Mouse (Mus musculus): ENCODE results near the gene Arhgap27. TPM values are rescaled to one million over a fixed set of nuclear protein-coding genes. Genes with fewer than 3 reads are reported as not detected.
"Not testable (repeated sequence)": the region's sequence is repeated elsewhere in the genome, so short reads cannot be mapped to it uniquely, and the experiment has no call there.

Arhgap27 gene
- total RNA-seq, 2 experiments from 2014 or later = 20.1 to 21.9 TPM

DNA sequence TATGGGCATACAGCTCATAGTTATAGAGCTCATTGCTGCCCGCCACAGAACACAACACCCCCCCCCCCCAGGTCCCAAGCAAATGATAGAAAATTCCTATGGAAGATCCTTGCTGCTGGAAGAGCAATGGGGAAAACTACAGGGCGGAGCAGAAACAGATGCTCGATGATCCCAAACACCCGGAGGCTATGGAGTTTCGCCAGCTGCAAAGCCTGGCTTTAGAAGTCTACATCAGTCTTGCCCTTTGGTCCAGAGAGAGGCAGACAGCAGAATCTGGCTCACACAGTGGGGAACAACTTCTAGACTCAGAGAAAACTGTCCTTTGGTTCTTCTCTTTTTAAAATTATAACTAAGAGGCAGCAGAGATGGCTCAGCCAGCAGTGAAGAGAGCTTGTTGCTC, 27.9 kb downstream of the Arhgap27 start:
- no peak for ATAC-seq (ENCODE audit: poor library complexity, severe bottlenecking)

DNA sequence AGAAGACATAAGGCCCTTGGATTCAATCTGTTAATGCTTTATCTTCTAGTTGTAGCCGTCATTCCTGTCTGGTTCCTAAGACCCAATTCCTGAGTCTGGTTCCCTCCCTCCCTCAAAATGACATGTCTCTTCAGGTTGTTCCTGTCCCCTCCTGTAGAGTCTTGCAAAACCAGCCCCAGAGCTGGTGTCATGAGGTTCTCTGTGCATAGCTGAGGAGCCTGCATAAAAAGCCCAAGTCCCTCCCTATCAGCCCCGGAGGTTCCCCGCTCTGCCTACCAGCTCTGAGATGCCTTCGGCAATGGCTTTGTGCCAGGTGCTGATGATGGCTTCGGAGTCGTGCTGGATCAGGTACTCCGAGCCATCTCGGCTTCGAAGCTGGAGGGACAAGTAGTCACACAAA, 28.6 kb downstream of the Arhgap27 start:
- ATAC-seq (ENCODE audit: poor library complexity, severe bottlenecking) = no peak

DNA sequence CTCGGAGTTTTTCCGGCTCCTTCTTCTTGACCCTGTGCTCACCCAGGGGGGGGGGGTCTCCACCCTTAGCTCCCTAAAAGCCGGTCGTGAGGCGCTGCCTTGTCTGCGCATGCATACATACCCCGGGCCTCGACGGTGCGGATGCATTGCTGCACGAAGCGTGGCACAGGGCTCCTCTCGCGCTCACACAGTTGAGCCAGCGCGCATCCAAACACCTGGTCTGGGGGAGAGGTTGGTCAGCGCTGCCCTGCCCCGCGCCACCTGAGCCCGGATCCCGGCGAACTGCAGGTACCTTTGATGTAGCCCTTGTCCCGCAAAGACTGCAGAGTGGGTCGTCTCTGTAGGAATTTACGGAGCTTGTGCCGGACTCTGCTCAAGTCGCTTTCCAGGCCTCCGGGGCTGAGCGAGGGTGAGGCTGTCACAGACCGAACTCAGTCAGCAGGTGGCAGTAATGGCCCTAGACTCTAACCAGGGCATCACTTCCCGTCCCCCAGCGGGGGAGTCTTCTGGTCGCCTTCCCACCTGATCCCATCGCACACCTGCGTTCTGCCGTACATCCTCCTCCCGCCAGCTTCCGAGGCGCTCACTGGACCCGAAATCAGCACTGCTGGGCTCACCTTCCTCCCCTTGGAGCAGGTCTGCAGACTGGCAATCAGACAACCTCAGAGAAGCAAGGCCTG, 29.6 kb downstream of the Arhgap27 start:
- ATAC-seq (ENCODE audit: poor library complexity, severe bottlenecking) = no peak

DNA sequence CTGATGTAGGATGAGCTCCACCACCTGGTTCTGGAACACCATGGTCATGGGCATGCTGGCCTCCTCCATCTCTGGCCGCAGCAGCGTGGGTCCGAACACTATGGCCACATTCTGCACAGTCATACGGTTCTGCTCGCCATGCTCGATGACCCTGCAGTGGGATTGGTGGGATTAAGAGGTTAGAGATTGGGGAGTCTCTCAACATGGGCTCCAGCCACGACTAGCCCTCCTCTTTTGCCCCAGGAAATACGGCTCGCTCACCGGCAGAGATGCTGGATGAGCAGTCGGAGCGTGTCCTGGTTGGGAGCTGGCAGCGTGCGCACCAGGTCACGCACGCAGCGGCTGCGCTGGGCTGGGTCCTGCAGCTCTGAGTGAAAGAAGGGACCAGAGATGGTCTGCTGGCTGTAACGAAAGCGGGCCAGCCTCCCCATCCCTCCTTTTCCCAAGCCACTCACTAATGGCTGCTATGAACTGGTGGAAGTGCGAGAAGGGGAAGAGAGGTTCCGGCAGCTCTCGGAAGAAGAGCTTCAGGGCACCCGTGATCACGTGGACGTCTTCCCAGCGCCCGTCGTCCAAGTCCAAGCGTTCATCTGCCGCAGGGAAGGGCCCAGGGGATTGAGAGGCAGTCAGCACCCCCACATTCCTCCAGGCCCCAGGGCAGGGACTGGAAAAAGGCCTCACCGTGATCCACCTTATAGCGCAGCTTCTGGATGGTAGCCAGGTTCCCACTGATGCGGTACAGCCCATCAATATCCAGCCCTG, 30.4 kb downstream of the Arhgap27 start:
- no peak for ATAC-seq (ENCODE audit: poor library complexity, severe bottlenecking)

DNA sequence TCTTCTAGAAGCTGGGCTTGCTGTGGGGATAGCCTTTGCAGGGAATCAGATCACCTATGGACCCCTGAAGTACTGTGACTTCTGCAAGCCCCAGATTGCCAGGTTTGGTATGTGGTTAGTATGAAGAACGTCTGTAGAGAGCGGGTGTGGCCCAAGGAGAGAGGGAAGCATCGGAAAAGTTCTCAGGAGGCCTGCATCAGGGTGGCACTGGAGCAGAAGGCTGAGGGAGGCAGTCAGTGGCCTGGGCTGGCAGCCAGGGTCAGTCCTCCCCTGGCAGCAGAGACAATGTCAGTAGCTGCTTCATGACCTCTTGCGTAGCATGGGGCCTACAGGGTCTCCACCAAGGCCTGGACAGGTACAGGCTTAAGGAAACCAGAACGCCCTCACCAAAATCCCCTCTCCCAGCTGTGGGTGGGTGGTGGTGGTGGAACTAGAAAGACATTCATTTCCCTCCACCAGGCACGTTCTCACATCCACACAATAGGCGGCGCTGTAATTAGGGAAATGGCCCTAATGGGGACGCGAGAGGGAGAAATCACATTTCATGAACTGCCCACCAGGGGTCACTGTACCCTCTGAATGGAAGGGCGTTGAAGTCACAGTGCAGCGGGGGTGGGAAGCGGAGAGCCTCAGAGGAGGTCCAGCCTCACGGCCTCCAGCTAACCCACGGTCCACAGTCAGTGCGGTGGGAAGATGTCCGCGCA, 31.2 kb downstream of the Arhgap27 start:
- peak; percentile 93 for ATAC-seq (ENCODE audit: poor library complexity, severe bottlenecking)

DNA sequence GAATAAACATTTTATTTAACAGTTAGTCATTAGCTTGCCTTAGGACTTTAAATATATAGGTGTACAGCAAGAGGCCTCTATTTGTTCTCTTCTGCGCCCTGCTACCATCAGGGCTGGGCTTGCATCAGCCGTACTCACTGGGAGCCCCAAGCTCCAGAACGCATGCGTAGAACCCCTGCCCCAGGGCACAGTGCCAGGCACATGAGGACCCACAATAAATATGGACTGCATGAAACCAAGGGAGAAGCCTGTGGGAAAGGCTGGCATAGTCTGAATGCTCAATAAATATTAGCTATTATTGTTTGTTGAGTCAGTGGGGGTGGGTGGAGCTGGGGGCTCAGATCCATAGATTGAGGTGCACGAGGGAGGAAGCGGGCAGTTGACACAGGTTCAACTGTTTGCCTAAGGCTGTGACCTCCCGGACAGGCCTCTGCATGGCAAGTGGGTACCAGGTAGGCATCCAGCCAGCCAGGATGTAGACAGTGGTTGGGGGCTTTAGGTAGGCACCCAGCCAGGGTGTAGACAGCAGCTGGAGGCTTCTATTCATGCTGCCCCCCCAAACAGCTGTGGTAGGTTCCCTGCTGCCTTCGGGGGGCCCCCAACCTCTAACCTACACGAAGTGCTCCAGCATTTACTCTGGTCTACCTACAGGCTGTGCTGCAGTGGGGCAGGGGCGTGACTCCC, 31.8 kb downstream of the Arhgap27 start:
- no peak for ATAC-seq (ENCODE audit: poor library complexity, severe bottlenecking)

DNA sequence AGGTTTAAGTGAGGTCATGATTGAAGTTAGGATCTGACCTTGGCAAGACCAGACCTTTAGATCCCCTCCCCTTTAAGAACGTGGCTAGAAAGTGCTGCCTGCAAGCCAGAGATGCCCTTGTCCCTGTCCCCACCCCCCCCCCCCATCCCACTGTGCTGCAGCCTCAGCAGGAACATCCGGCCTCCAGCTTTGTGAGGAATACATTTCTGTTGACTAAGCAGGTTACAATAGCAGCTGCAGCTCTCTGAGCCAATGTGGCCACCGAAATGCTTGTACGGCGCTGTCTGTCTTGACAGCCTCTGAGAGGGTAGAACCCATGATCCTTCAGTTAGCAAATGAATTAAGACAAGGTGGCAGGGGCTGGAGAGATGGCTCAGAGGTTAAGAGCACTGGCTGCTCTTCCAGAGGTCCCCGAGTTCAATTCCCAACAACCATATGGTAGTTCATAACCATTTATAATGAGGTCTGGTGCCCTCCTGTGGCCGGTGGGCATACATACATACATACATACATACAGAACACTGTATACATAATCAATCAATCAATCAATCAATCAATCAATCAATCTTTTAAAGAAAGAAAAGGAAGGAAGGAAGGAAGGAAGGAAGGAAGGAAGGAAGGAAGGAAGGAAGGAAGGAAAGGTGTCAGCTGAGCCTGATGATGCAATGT, 32.7 kb downstream of the Arhgap27 start:
- no peak for ATAC-seq (ENCODE audit: poor library complexity, severe bottlenecking)

DNA sequence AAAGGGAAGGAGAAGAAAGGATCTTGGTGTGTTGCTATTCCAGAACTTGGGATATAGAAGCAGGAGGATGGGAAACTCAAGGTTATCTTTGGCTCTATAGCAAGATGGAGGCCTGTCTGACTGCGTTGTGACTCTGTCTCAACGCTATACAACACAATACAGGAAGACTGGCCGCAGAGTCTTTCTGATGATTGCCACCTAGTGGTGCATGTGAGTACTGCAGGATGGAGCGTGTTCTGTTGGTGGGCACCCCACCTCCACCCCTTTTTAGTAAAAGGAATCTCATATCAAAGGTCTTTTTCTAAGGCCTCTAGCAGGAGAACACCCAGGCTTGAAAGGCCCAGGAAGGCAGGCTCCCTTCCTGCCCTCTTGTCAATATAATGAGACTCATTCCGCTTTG, 36.5 kb downstream of the Arhgap27 start:
- ATAC-seq (ENCODE audit: poor library complexity, severe bottlenecking) = peak; percentile 89

DNA sequence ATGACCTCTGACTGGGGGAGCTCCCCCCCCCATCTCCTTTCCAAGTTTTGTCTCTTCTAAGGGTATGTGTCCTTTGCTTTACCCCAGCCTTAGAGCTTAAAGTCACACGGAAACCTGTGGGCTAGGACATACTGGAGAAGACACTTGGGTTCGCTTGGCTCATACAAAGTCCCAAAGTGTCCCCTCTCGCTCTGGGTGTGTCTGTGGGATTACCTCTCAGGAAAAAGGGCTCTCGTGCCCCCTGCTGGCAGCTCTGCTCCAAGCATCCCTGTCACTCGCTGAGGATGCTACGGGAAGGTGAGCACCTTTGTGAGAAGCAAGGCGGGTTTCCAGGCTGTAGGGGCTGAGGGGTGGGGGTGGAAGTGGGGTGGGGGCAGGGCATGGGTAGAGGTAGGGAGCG, 38.3 kb downstream of the Arhgap27 start:
- ATAC-seq (ENCODE audit: poor library complexity, severe bottlenecking) = peak; percentile 80

DNA sequence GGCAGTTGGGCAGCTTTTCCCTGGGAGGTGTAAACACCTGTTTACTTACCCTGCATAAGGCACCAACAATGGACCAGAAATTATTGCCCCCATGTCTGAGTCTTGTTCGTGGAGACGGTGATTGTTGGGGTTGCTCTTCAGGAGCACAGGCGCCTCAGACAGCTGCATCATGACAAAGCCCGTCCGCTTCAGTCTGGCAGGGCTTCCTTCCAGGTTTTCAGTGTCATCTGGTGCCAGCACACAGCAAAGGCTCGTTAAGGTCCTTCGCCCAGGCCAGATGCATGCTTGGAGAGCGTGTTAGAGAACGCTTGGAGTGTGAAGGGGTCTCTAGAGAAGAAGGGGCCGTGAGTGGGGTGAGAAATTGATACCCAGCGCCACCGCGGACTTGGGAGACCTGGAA, 38.8 kb downstream of the Arhgap27 start:
- no peak for ATAC-seq (ENCODE audit: poor library complexity, severe bottlenecking)

DNA sequence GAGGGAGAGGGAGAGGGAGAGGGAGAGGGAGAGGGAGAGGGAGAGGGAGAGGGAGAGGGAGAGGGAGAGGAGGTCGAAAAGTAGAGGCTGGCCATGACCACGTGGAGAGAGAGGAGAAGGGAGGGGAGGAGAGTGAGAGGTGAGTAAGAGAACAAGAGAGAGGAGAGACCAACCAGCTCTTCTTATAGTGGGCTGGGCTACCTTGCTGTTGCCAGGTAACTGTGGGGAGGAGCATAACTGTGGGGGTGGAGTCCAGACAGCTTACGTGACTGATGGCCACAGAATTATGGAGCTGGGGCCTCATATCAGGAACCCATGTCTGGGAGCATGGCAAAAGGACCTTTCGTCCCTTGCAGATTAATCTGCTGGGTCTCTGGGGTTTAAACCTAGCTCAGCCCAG, 40.7 kb downstream of the Arhgap27 start:
- ATAC-seq (ENCODE audit: poor library complexity, severe bottlenecking) = not testable (repeated sequence)

DNA sequence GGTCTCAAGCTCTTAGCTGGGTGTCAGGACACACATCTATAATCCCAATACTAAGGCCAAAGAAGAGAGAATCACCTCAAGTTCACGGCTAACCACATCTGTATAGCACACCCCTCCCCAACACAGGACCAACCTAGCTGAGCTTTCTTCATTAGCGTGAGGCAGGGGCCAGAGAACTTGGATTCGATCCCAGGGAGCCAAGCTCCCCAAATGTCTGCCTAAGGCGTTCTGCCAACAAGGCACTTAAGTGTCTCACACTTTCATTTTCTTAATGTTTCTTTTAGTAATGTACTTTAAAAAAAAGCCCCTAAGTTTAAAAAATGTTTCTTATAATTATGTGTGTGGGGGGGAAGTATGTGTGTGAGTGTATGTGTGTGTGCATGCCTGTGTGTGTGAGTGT, 42.8 kb downstream of the Arhgap27 start:
- no peak for ATAC-seq (ENCODE audit: poor library complexity, severe bottlenecking)

DNA sequence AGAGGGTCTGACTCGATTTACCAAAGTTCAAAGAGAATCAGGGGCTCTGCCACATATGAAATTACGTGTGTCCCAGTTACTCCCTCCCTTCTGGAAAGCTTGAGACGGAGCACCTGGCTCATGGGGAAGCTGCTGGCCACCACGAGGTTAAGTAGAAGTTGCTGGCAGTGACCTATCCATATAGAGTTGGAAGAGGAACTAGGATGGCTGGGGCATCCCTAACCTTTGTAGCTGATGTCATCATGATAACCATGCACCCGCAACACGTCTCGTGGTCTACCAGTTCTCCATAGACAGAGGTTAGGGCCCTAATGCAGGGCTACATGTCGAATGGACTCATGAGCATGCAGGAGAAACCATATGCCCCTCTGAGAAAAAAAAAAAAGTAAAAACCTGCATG, 43.3 kb downstream of the Arhgap27 start:
- peak; percentile 65 for ATAC-seq (ENCODE audit: poor library complexity, severe bottlenecking)

DNA sequence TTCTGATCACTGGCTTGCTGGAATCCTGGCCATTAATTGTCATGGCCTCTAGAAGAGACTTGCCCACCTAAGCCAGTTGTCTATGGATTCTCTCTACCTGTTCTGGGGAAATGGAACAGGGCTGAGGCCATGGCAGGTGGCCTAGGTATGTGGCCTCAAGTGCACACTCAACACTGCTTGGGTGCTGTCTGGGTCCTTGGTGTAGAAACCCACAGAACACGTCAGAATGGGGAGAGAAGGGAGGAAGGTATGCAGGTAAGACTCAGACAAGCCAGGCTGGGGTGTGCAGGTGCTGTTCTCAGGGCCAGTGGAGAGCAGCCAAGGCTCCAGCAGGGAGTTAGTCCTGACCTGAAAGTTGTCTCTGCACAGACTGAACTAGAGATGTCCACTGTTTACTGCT, 45.5 kb downstream of the Arhgap27 start:
- ATAC-seq (ENCODE audit: poor library complexity, severe bottlenecking) = no peak

DNA sequence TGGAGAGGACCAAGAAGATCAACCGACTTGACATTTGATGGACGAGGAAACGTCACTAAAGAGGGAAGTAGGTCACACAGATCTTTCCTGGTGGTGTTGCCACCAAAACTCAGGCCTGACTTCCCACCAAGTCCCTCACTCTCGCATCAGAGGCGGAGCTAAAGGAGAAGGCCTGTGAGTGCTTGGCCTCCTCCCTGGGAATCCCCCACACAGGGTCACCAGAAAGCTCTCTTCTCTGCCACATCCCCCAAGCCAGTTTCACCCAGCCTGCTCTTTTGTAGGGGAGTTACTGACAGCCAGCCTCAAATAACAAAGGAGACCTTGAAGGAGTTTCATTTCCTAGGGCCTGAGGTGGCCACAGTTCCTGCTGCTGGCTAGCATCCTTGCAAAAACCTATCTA, 48.1 kb downstream of the Arhgap27 start:
- ATAC-seq (ENCODE audit: poor library complexity, severe bottlenecking) = peak; percentile 43

DNA sequence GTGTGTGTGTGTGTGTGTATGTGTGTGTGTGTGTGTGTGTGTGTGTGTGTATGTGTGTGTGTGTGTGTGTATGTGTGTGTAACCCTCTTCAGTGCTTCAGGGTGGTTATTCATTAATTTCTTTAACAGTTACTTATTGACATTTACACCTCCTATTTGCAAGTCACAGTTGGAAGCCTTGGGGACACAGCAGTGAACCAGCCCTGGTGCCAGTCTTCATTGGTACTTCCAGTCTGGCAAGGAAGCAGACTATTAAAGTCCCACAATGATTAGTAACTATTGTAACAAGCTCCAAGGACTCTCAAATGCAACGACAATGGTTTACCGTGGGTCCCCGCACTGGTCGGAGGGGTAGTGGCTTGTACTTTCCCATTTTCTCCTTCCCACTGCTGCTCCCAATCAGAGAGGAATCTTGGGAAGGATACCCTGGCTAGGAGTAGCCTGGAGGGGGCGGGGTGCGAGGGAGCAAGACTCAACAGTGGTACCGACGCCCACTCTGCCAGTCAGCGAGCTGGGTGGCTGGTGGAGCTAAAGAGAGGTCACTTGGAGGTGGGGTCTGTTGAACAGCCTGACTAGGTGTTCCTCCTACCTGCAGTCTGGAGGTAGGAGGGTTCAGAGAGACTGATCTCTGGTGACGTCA, 48.6 kb downstream of the Arhgap27 start:
- ATAC-seq (ENCODE audit: poor library complexity, severe bottlenecking) = no peak

DNA sequence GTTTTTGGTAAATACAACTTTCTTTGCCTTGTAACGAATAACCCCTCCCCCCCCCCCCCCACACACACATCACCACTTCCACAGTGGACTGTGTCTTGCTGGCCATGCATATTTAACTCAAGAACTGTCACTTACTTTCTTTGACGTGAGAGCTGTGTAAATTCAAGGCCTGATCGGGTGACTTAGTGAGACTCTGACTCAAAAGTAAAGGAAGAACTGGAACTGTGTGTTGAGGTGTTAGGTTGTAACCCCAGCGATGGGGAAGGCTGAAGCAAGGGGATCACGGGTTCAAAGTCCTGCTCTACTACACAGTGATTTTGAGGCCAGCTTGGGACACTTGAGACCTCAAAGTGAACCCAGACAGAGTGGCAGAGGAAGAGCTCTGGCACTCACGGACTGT, 50.0 kb downstream of the Arhgap27 start:
- ATAC-seq (ENCODE audit: poor library complexity, severe bottlenecking) = no peak

DNA sequence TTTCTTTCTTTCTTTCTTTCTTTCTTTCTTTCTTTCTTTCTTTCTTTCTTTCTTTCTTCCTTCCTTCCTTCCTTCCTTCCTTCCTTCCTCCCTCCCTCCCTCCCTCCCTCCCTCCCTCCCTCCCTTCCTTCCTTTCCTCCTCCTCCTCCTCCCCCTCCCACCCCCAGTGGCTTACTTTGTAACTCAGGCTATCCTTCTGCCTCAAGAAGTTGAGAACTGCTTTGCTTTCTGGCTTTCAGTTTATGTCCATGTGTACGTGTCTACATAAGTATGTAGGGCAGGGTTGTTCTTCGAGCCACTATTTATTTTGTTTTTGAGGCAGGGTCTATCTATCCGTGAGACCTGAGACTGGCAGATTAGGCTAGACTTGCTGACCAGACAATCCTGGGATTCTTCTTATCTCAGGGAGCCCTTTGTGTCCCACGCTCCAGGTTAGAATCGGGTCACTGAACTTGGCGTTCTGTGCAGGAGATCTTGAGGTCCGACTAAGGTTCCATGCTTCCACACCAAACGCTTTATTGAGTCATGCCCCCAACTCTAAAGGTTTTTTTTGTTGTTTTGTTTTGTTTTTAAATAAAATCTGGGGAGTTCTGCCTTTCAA, 50.7 kb downstream of the Arhgap27 start:
- ATAC-seq (ENCODE audit: poor library complexity, severe bottlenecking) = no peak

DNA sequence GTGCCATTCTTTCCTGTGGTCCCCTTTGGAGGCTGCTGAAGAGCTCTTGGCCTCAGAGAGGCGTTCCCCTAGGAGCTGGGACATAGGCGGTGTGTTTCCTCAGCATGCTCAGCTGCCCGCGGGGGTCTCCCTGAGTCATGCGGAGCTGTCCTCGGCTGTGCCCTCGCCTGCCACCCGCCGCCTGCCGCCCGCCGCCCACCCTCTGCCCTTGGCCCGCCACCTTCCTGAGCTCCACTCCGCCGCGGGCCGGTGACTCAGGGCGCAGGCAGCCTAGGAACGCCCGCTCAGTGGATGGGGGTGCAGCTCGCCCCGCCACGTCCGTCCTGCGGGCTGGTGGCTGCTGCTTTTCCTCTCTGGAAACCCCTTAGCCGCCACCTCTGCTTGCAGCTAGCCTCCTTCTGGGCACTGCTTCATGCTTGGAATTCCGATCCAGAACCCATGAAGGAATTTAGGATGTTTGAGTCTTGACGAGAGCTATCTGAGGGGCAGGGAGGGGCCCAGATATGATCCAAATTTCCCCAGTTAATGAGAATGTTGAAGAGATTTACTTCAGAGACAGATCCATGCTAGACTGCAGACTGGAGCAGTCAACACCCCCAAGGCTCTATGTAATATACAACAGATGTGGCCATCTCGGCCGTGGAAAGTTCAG, 51.4 kb downstream of the Arhgap27 start:
- ATAC-seq (ENCODE audit: poor library complexity, severe bottlenecking) = peak; percentile 50; the same call in 1 of the 2 replicates

Measured in megakaryocyte, adult 5-6 weeks (primary cell).